Mouse (Mus musculus) neural tube, embryonic 11.5 days (tissue): ENCODE measurements around the gene Hist1h2ak. TPM values are rescaled to one million over a fixed set of nuclear protein-coding genes. Genes with fewer than 3 reads are reported as not detected.
"Not testable (repeated sequence)": the region's sequence is repeated elsewhere in the genome, so short reads cannot be mapped to it uniquely, and the experiment has no call there.

Source experiments
- ATAC-seq: fragments of 200-750 bp; cut with Nextera tagmentation; 2 replicates; pipeline ENCODE4 v1.8.0; 2017; ENCODE audit warnings: moderate number of reproducible peaks, mild to moderate bottlenecking, moderate TSS enrichment, moderate library complexity; ENCODE audit not compliant: insufficient read depth, low FRiP score, low TSS enrichment
- DNase-seq: peaks from one replicate; pipeline ENCODE4 v3.0.0-alpha.2; 2015; ENCODE audit warnings: low spot score
- H3K27ac ChIP-seq: fragments of 300-500 bp; sonication (generic); 2 replicates; pipeline ENCODE4 v1.5.1; 2014; ENCODE audit warnings: low read depth, mild to moderate bottlenecking, low read length
- H3K27me3 ChIP-seq: fragments of 300-500 bp; sonication (generic); 2 replicates; pipeline ENCODE4 v1.6.1; 2014; ENCODE audit warnings: mild to moderate bottlenecking, low read length, mixed read lengths; ENCODE audit not compliant: control insufficient read depth, insufficient read depth
- H3K36me3 ChIP-seq: fragments of 300-500 bp; sonication (generic); 2 replicates; pipeline ENCODE4 v1.6.1; 2014; ENCODE audit warnings: mild to moderate bottlenecking, low read length, moderate library complexity, mixed read lengths; ENCODE audit not compliant: control insufficient read depth, insufficient read depth
- H3K4me1 ChIP-seq: fragments of 300-500 bp; sonication (generic); 2 replicates; pipeline ENCODE4 v1.6.1; 2014; ENCODE audit warnings: low read length, mixed read lengths; ENCODE audit not compliant: control insufficient read depth, insufficient read depth
- H3K4me2 ChIP-seq: fragments of 300-500 bp; sonication (generic); 2 replicates; pipeline ENCODE4 v1.6.1; 2014; ENCODE audit warnings: low read depth, mild to moderate bottlenecking, moderate library complexity
- H3K4me3 ChIP-seq: fragments of 300-500 bp; sonication (generic); 2 replicates; pipeline ENCODE4 v1.5.1; 2014; ENCODE audit warnings: low read depth, low read length
- H3K9ac ChIP-seq: fragments of 300-500 bp; sonication (generic); 2 replicates; pipeline ENCODE4 v1.6.1; 2014; ENCODE audit warnings: mild to moderate bottlenecking, low read length
- H3K9me3 ChIP-seq: fragments of 300-500 bp; sonication (generic); 2 replicates; pipeline ENCODE4 v1.6.1; 2016; ENCODE audit warnings: low read length; ENCODE audit not compliant: control insufficient read depth
- WGBS: fragments of 180-500 bp; shearing (Covaris S2); extraction: QIAGEN DNeasy Blood & Tissue Kit; methylation state at CpG from one replicate; pipeline ENCODE4 v1.1.7; 2014; 5-methylcytosine and 5-hydroxymethylcytosine counted together
- polyA plus RNA-seq: library from polyadenylated mRNA; unstranded; fragments of >200 nt; fragmentation: Nextera tagmentation; extraction: Ambion mirVana; gene quantifications from 2 replicates; pipeline ENCODE4 v1.2.1, GENCODE M21; 2014

The Hist1h2ak gene
- polyA plus RNA-seq, 1 experiment from 2014 or later, result 8.1 TPM

- under 1% methylated on average over 44 of the region's 44 CpGs for WGBS
- DNase-seq (peak; percentile 80), ATAC-seq (peak; percentile 35; the same call in 1 of the 2 replicates)
- Histone ChIP-seq H3K27ac (peak within 1 kb of the TSS; percentile 94), H3K27me3 (no peaks in the 10 kb centered on the region), H3K4me1 (peaks cover 9% of the 10 kb centered on the region; the same call in 1 of the 2 replicates), H3K36me3 (no peaks in the 10 kb centered on the region), H3K4me2 (peak within 1 kb of the TSS; percentile 77), H3K4me3 (peak within 1 kb of the TSS; percentile 37), H3K9ac (peak within 1 kb of the TSS; percentile 74), H3K9me3 (no peaks in the 10 kb centered on the region)
Observed at GRCm38 (mm10) chr13:21779767-21780731, 26.4 kb upstream of the Hist1h2ak start, which contains the start of gene Hist1h1b. Gene Hist1h1b, minus strand, starts transcription at chr13:21780625.

- Histone ChIP-seq H3K4me3 (peak overlapping the region; percentile 37), H3K9ac (peak overlapping the region; percentile 74), H3K27ac (peak overlapping the region; percentile 94), H3K4me2 (peak overlapping the region; percentile 77), H3K4me1 (peaks cover 4% of the 10 kb centered on the region; the same call in 1 of the 2 replicates), H3K36me3 (no peaks in the 10 kb centered on the region), H3K9me3 (no peaks in the 10 kb centered on the region), H3K27me3 (no peaks in the 10 kb centered on the region)
- peak; percentile 80 for ATAC-seq
- 6% methylated on average over 33 of the region's 33 CpGs for WGBS
- peak; percentile 83 for DNase-seq
Observed at GRCm38 (mm10) chr13:21778814-21779766, 25.5 kb upstream of the Hist1h2ak start.

GRCm38 (mm10) chr13:21755707-21756106 lies 2.1 kb upstream of the Hist1h2ak start:
- no peak overlapping the region for H3K27ac ChIP-seq
- DNase-seq (no peak), ATAC-seq (no peak)
- no peaks in the 10 kb centered on the region for H3K36me3 ChIP-seq
- H3K9me3 ChIP-seq, result no peaks in the 10 kb centered on the region
- H3K4me2 ChIP-seq, result no peak overlapping the region
- no peak overlapping the region for H3K4me3 ChIP-seq
- no peak overlapping the region for H3K9ac ChIP-seq
- peaks cover 3% of the 10 kb centered on the region; the same call in 1 of the 2 replicates for H3K4me1 ChIP-seq
- WGBS, result 81% methylated on average over 1 of the region's 1 CpGs
- no peaks in the 10 kb centered on the region for H3K27me3 ChIP-seq

- ATAC-seq, H3K9me3 ChIP-seq, H3K27me3 ChIP-seq, H3K36me3 ChIP-seq, H3K4me1 ChIP-seq: not testable (repeated sequence)
- peak; percentile 46 for DNase-seq
- Histone ChIP-seq H3K4me2 (peak overlapping the region; percentile 70), H3K9ac (peak overlapping the region; percentile 26), H3K27ac (peak overlapping the region; percentile 76), H3K4me3 (peak overlapping the region; percentile 38)
- WGBS, result 2% methylated on average over 23 of the region's 26 CpGs
Observed at GRCm38 (mm10) chr13:21754294-21755001, 821 bp upstream of the Hist1h2ak start.

GRCm38 (mm10) chr13:21753051-21753523 lies 540 bp downstream of the Hist1h2ak start:
- ATAC-seq, result no peak
- peak; percentile 18 for DNase-seq
- H3K9me3 ChIP-seq, result no peaks in the 10 kb centered on the region

GRCm38 (mm10) chr13:21752356-21752755 lies 1.3 kb downstream of the Hist1h2ak start:
- Histone ChIP-seq H3K27me3 (no peaks in the 10 kb centered on the region), H3K4me3 (no peak overlapping the region), H3K4me2 (peak overlapping the region; percentile 70), H3K4me1 (peaks cover 9% of the 10 kb centered on the region; the same call in 1 of the 2 replicates), H3K27ac (peak overlapping the region; percentile 69; the same call in 1 of the 2 replicates), H3K9me3 (no peaks in the 10 kb centered on the region), H3K9ac (no peak overlapping the region), H3K36me3 (no peaks in the 10 kb centered on the region)
- ATAC-seq (no peak), DNase-seq (peak; percentile 18)
- WGBS, result 53% methylated on average over 3 of the region's 3 CpGs

More at GRCm38 (mm10) chr13:21753051-21753523, 540 bp downstream of the Hist1h2ak start:
- WGBS, result 2% methylated on average over 10 of the region's 10 CpGs
- peak overlapping the region; percentile 70 for H3K4me2 ChIP-seq
- peak overlapping the region; percentile 38 for H3K4me3 ChIP-seq
- H3K36me3 ChIP-seq, result no peaks in the 10 kb centered on the region
- peaks cover 9% of the 10 kb centered on the region; the same call in 1 of the 2 replicates for H3K4me1 ChIP-seq
- no peaks in the 10 kb centered on the region for H3K27me3 ChIP-seq
- H3K27ac ChIP-seq, result peak overlapping the region; percentile 87
- H3K9ac ChIP-seq, result peak overlapping the region; percentile 57

- 76% methylated on average over 3 of the region's 3 CpGs for WGBS
- DNase-seq, result no peak
- Histone ChIP-seq H3K27ac (peak overlapping the region; percentile 69; the same call in 1 of the 2 replicates), H3K9me3 (no peaks in the 10 kb centered on the region), H3K4me3 (no peak overlapping the region), H3K4me2 (no peak overlapping the region), H3K27me3 (no peaks in the 10 kb centered on the region), H3K4me1 (peaks cover 9% of the 10 kb centered on the region; the same call in 1 of the 2 replicates), H3K9ac (no peak overlapping the region), H3K36me3 (no peaks in the 10 kb centered on the region)
- no peak for ATAC-seq
Observed at GRCm38 (mm10) chr13:21751827-21752226, 1.8 kb downstream of the Hist1h2ak start.
